Mouse (Mus musculus): ENCODE measurements around the gene Inpp4b. TPM values are rescaled to one million over a fixed set of nuclear protein-coding genes. Genes with fewer than 3 reads are reported as not detected.

Gene Inpp4b
- polyA plus RNA-seq, 2 experiments, result 3.4 to 14.0 TPM

DNA sequence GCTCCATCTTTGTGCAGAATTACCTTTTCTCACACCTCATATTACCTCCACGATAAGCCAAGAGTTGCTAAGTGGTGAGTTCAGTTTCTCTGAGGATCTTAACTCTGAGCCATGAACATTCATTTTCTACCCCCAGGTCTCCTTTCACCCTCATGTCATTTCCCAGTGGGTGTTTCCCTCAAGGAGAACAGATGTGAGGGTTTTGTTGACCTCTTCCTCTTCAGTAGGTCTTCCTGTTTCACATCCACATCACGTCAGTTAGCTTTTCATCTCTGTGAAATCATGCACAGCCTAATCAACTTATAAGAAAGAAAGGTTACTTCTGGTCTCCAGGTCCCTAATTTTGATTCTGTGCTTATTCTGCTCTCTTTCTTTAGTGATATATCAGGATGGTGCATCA lies 124.4 kb downstream of the Inpp4b start:
- WGBS, result 74% methylated on average over 2 of the region's 2 CpGs
- H3K4me3 ChIP-seq (replicated peaks; ENCODE audit: low read length), result no peak overlapping the region
- H3K27me3 ChIP-seq (ENCODE audit: control insufficient read depth, insufficient read depth, low read length), result no peaks in the 10 kb centered on the region
- H3K36me3 ChIP-seq (ENCODE audit: control insufficient read depth, insufficient read depth, low read length), result no peaks in the 10 kb centered on the region
- no peaks in the 10 kb centered on the region for H3K9me3 ChIP-seq (ENCODE audit: control insufficient read depth, low read length)
- H3K4me1 ChIP-seq (ENCODE audit: control insufficient read depth, insufficient read depth, low read length), result no peaks in the 10 kb centered on the region
- H3K27ac ChIP-seq (replicated peaks; ENCODE audit: low read depth, low read length), result no peak overlapping the region
- no peak for ATAC-seq (ENCODE audit: low FRiP score, low read depth)
- no peak overlapping the region for H3K4me2 ChIP-seq (replicated peaks; ENCODE audit: low read depth, low read length, severe bottlenecking)
- DNase-seq (ENCODE audit: low spot score), result no peak
- H3K9ac ChIP-seq (ENCODE audit: low read depth, low read length, severe bottlenecking), result no peak overlapping the region
- TF ChIP-seq POLR2A (IDR thresholded peaks at IDR 0.05; ENCODE audit: borderline replicate concordance, extremely low read depth, insufficient read depth, insufficient read length), result no peak

DNA sequence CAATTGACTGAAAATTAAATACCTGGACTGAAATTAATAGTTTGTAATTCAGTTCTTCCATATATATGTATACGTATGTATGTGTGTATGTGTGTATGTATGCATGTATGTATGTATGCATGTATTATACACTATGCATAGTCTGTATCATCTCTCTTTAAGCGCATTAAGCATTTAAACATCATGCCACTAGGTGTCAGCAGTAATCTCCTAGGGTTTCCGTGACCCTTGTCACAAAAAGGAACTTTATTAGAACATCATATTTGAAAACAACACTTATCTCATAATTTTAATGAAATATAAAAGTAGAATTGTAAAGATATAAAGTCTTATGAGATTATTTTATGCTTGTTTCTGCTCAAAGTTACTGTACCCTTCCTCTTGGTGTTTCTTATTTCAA lies 136.3 kb downstream of the Inpp4b start:
- ATAC-seq (ENCODE audit: low FRiP score, low read depth) (no peak), DNase-seq (ENCODE audit: low spot score) (peak; percentile 42)
- Histone ChIP-seq H3K4me1 (ENCODE audit: control insufficient read depth, insufficient read depth, low read length) (no peaks in the 10 kb centered on the region), H3K9me3 (ENCODE audit: control insufficient read depth, low read length) (no peaks in the 10 kb centered on the region), H3K36me3 (ENCODE audit: control insufficient read depth, insufficient read depth, low read length) (no peaks in the 10 kb centered on the region), H3K27me3 (ENCODE audit: control insufficient read depth, insufficient read depth, low read length) (no peaks in the 10 kb centered on the region), H3K27ac (replicated peaks; ENCODE audit: low read depth, low read length) (no peak overlapping the region), H3K4me3 (replicated peaks; ENCODE audit: low read length) (no peak overlapping the region), H3K9ac (ENCODE audit: low read depth, low read length, severe bottlenecking) (no peak overlapping the region), H3K4me2 (replicated peaks; ENCODE audit: low read depth, low read length, severe bottlenecking) (no peak overlapping the region)
- WGBS, result 36% methylated on average over 3 of the region's 3 CpGs
- TF ChIP-seq POLR2A (IDR thresholded peaks at IDR 0.05; ENCODE audit: borderline replicate concordance, extremely low read depth, insufficient read depth, insufficient read length), result no peak

DNA sequence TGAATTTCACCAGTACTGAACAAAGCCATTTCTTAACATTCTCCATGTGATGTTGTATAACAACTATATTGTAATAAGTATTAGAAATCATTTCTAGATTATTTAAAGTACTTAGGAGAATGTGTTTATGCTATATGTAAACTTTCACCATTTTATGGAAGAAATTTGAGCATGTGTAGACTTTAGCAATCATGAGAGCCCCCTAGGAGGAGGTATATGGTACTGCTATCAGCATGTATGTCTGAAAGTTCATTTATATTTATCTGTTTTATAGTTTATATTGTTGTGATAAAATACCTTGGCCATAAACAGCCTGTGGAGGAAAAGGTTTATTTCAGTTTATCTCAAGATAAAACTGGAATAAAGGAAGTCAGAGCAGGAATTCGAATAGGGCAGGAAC lies 141.5 kb downstream of the Inpp4b start:
- TF ChIP-seq POLR2A (IDR thresholded peaks at IDR 0.05; ENCODE audit: borderline replicate concordance, extremely low read depth, insufficient read depth, insufficient read length), result no peak
- H3K4me3 ChIP-seq (replicated peaks; ENCODE audit: low read length), result no peak overlapping the region
- whole genome bisulfite sequencing, result 83% methylated on average over 1 of the region's 1 CpGs
- H3K4me1 ChIP-seq (ENCODE audit: control insufficient read depth, insufficient read depth, low read length), result no peaks in the 10 kb centered on the region
- no peak overlapping the region for H3K27ac ChIP-seq (replicated peaks; ENCODE audit: low read depth, low read length)
- no peaks in the 10 kb centered on the region for H3K9me3 ChIP-seq (ENCODE audit: control insufficient read depth, low read length)
- DNase-seq (ENCODE audit: low spot score), result no peak
- no peak overlapping the region for H3K4me2 ChIP-seq (replicated peaks; ENCODE audit: low read depth, low read length, severe bottlenecking)
- H3K27me3 ChIP-seq (ENCODE audit: control insufficient read depth, insufficient read depth, low read length), result no peaks in the 10 kb centered on the region
- ATAC-seq (ENCODE audit: low FRiP score, low read depth), result no peak
- H3K9ac ChIP-seq (ENCODE audit: low read depth, low read length, severe bottlenecking), result no peak overlapping the region
- no peaks in the 10 kb centered on the region for H3K36me3 ChIP-seq (ENCODE audit: control insufficient read depth, insufficient read depth, low read length)

DNA sequence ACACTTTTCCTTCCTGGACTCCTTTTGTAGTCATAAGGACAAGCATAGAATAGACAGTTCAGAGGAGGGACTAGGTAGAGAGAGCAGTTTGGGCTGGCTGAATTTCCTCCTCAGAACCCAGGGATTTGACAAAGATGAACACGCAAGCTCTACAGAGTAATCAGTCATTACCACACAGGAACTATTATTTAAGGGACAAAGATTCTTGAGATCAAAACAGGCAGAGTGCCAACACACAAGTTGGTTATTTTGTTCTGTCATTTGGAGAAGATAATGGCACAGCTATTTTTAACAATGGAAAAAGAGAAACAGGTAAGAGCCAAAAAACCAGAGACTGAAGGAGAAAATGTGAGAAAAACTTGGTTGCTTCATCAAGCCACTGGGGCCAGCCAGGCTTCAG lies 143.3 kb downstream of the Inpp4b start:
- H3K4me2 ChIP-seq (replicated peaks; ENCODE audit: low read depth, low read length, severe bottlenecking), result no peak overlapping the region
- H3K9me3 ChIP-seq (ENCODE audit: control insufficient read depth, low read length), result no peaks in the 10 kb centered on the region
- DNase-seq (ENCODE audit: low spot score) (no peak), ATAC-seq (ENCODE audit: low FRiP score, low read depth) (no peak)
- H3K4me3 ChIP-seq (replicated peaks; ENCODE audit: low read length), result no peak overlapping the region
- no peaks in the 10 kb centered on the region for H3K36me3 ChIP-seq (ENCODE audit: control insufficient read depth, insufficient read depth, low read length)
- no peak overlapping the region for H3K9ac ChIP-seq (ENCODE audit: low read depth, low read length, severe bottlenecking)
- no peak overlapping the region for H3K27ac ChIP-seq (replicated peaks; ENCODE audit: low read depth, low read length)
- TF ChIP-seq POLR2A (IDR thresholded peaks at IDR 0.05; ENCODE audit: borderline replicate concordance, extremely low read depth, insufficient read depth, insufficient read length), result no peak
- H3K27me3 ChIP-seq (ENCODE audit: control insufficient read depth, insufficient read depth, low read length), result no peaks in the 10 kb centered on the region
- H3K4me1 ChIP-seq (ENCODE audit: control insufficient read depth, insufficient read depth, low read length), result no peaks in the 10 kb centered on the region
- 93% methylated on average over 1 of the region's 1 CpGs for WGBS

DNA sequence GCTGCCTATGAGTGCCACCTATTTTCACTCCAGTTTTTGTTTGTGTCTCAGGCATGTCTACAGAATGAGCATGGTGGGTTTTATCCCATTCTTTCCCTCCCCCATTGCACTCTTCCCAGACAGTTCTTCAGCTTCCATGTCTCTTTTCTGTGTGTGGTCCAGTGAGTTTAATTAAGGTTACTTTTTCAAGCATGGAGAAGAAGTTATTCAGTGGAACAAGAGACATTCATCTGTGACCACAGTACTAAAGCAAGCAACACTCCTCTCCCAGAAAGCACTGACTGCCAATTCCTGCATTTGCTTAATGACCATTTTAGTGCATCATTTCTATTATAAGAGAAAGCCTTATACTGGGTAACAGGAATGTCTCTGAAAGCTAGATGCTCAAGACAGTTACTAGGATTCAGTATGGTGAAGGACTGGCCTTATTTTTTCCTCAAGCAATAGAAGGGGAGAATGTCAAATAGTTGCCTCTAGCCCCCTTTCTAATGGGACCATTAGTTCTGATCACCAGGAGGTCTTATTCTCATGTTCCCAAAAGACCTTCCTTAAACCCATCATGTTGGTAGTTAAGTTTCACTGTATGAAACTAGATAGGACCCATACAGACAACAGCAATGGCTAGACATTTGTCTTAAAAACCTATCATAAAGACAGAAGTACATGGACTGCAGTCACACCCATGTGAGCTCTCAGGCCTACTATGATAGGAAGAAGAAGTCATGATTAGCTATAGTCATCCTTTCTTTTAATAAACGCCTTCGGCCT lies 147.7 kb downstream of the Inpp4b start:
- no peaks in the 10 kb centered on the region for H3K27me3 ChIP-seq (ENCODE audit: control insufficient read depth, insufficient read depth, low read length)
- DNase-seq (ENCODE audit: low spot score), result no peak
- 75% methylated on average over 2 of the region's 2 CpGs for WGBS
- H3K36me3 ChIP-seq (ENCODE audit: control insufficient read depth, insufficient read depth, low read length), result no peaks in the 10 kb centered on the region
- no peaks in the 10 kb centered on the region for H3K9me3 ChIP-seq (ENCODE audit: control insufficient read depth, low read length)
- H3K4me3 ChIP-seq (replicated peaks; ENCODE audit: low read length), result no peak overlapping the region
- H3K9ac ChIP-seq (ENCODE audit: low read depth, low read length, severe bottlenecking), result no peak overlapping the region
- no peaks in the 10 kb centered on the region for H3K4me1 ChIP-seq (ENCODE audit: control insufficient read depth, insufficient read depth, low read length)
- H3K27ac ChIP-seq (replicated peaks; ENCODE audit: low read depth, low read length), result no peak overlapping the region
- ATAC-seq (ENCODE audit: low FRiP score, low read depth), result no peak
- TF ChIP-seq POLR2A (IDR thresholded peaks at IDR 0.05; ENCODE audit: borderline replicate concordance, extremely low read depth, insufficient read depth, insufficient read length), result no peak
- H3K4me2 ChIP-seq (replicated peaks; ENCODE audit: low read depth, low read length, severe bottlenecking), result no peak overlapping the region
